In the genomic region with DNA sequence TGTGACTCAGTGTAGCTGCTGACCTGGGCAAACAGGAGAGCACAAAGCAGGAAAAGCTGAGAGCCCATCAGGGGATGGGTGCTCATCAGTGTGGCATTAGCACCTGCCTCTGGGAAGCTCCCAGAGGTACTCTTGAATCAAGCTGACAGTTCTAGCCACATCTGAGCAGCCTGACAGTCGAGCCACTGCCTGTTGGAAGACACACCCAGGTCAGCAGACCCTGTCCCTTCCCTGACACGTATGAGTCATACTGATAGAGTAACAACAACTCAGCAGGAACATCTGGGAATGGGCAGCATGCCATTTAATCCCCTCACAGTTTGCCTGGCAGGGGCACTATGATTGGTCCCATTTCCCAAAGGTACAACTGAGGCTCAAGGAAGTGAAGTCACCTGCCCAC, we compare ENCODE assay signal across 23 mouse cellular contexts.
"Had no signal": no experiment of that assay in that cellular context is flagged by ENCODE, and none has a peak within 500 bp of the region (broad histone marks: within the 10 kb centered on the region; RNA-seq: fewer than 3 reads in every experiment).

No protein-coding gene starts in this region.

- H3K36me3 ChIP-seq: heart, embryonic 13.5 days; heart, embryonic 15.5 days; hindbrain, embryonic 10.5 days; hindbrain, embryonic 12.5 days; intestine, embryonic 15.5 days; limb, embryonic 10.5 days; limb, embryonic 12.5 days; liver, embryonic 13.5 days; liver, embryonic 15.5 days had no signal

- H3K4me2 ChIP-seq: heart, embryonic 13.5 days; heart, embryonic 15.5 days; hindbrain, embryonic 12.5 days; hindbrain, embryonic 14.5 days; intestine, embryonic 15.5 days; limb, embryonic 12.5 days; liver, embryonic 11.5 days; liver, embryonic 13.5 days; liver, embryonic 15.5 days had no signal

- H3K27ac ChIP-seq: gastrocnemius, adult 2 months; heart, embryonic 13.5 days; heart, embryonic 15.5 days; hindbrain, embryonic 10.5 days; hindbrain, embryonic 12.5 days; hindbrain, embryonic 14.5 days; intestine, embryonic 15.5 days; limb, embryonic 10.5 days; limb, embryonic 12.5 days; liver, embryonic 13.5 days; liver, embryonic 15.5 days had no signal

- H3K27me3 ChIP-seq: heart, embryonic 13.5 days; heart, embryonic 15.5 days; hindbrain, embryonic 12.5 days; intestine, embryonic 15.5 days; limb, embryonic 12.5 days; liver, embryonic 13.5 days; liver, embryonic 15.5 days had no signal

- H3K9me3 ChIP-seq: heart, embryonic 13.5 days; heart, embryonic 15.5 days; hindbrain, embryonic 10.5 days; hindbrain, embryonic 12.5 days; intestine, embryonic 15.5 days; limb, embryonic 10.5 days; limb, embryonic 12.5 days; liver, embryonic 13.5 days; liver, embryonic 15.5 days had no signal

- DNase-seq: gastrocnemius, adult 2 months; gastrocnemius, postnatal 10 days; gastrocnemius, postnatal 25 days; kidney, adult 18-20 months; kidney, adult 8-10 months; kidney, postnatal 10 days; kidney, postnatal 25 days; kidney, postnatal 4 days; liver; liver, embryonic 13.5 days had no signal

- H3K9ac ChIP-seq: heart, embryonic 13.5 days; heart, embryonic 15.5 days; hindbrain, embryonic 12.5 days; hindbrain, embryonic 14.5 days; intestine, embryonic 15.5 days; limb, embryonic 12.5 days; liver, embryonic 13.5 days; liver, embryonic 15.5 days had no signal

- ATAC-seq: inflammation-experienced regulatory T-cells, adult 6 months; intestine, embryonic 15.5 days; intestine, postnatal 0 days had no signal

- H3K4me1 ChIP-seq: heart, embryonic 15.5 days; intestine, embryonic 15.5 days; limb, embryonic 12.5 days; liver, embryonic 13.5 days; liver, embryonic 15.5 days had no signal

- H3K4me3 ChIP-seq: gastrocnemius, adult 2 months; heart, embryonic 13.5 days; heart, embryonic 15.5 days; hindbrain, embryonic 10.5 days; hindbrain, embryonic 12.5 days; intestine, embryonic 15.5 days; left cerebral cortex, adult 2 months; limb, embryonic 10.5 days; limb, embryonic 12.5 days; liver, embryonic 13.5 days; liver, embryonic 15.5 days had no signal
